Mouse (Mus musculus) MEL (cell line): ENCODE results near the gene Clip4.

Source experiments
- CTCF ChIP-seq, 3 experiments: IDR thresholded peaks in 2 of 3; conservative IDR thresholded peaks in 1 of 3; 2 replicates each; pipeline ENCODE4 v1.5.1; 2011 to 2012; ENCODE audit warnings: low read length in 3 of 3, low read depth in 2 of 3, mild to moderate bottlenecking in 2 of 3, improper control_type of control experiment in 1 of 3, inconsistent platforms in 1 of 3, mixed read lengths in 1 of 3, moderate library complexity in 1 of 3; ENCODE audit not compliant: control insufficient read depth in 1 of 3, insufficient read depth in 1 of 3, poor library complexity in 1 of 3, severe bottlenecking in 1 of 3
- ELF1 ChIP-seq: IDR thresholded peaks from 2 replicates; pipeline ENCODE4 v1.6.1; 2014; ENCODE audit warnings: low read depth, mild to moderate bottlenecking, inconsistent platforms, low read length, improper control_type of control experiment, moderate library complexity
- EP300 ChIP-seq, 2 experiments: IDR thresholded peaks; 2 replicates each; pipeline ENCODE4 v1.6.1; 2011; ENCODE audit warnings: improper control_type of control experiment in 2 of 2, low read length in 2 of 2, low read depth in 1 of 2, mild to moderate bottlenecking in 1 of 2
- GATA1 ChIP-seq: IDR thresholded peaks from 2 replicates; pipeline ENCODE4 v1.6.1; 2011; ENCODE audit warnings: low read depth, low read length, improper control_type of control experiment
- MAZ ChIP-seq: IDR thresholded peaks from 2 replicates; pipeline ENCODE4 v1.6.1; 2012; ENCODE audit warnings: low read depth, mild to moderate bottlenecking, inconsistent platforms, low read length, improper control_type of control experiment
- MEF2A ChIP-seq: IDR thresholded peaks from 2 replicates; pipeline ENCODE4 v1.6.1; 2014; ENCODE audit warnings: low read depth, mild to moderate bottlenecking, inconsistent platforms, low read length, improper control_type of control experiment; ENCODE audit not compliant: poor library complexity, insufficient replicate concordance, severe bottlenecking; ENCODE audit errors: extremely low read depth
- POLR2A ChIP-seq, 2 experiments: IDR thresholded peaks; 2 replicates each; pipeline ENCODE4 v1.6.1; 2011 to 2012; ENCODE audit warnings: low read length in 2 of 2, mild to moderate bottlenecking in 2 of 2, control low read depth in 1 of 2, improper control_type of control experiment in 1 of 2, low read depth in 1 of 2, moderate library complexity in 1 of 2; ENCODE audit not compliant: control insufficient read depth in 1 of 2, insufficient read depth in 1 of 2, poor library complexity in 1 of 2
- POLR2AphosphoS2 ChIP-seq: IDR thresholded peaks from 2 replicates; pipeline ENCODE4 v1.6.1; 2011; ENCODE audit warnings: low read length, improper control_type of control experiment
- TAL1 ChIP-seq: IDR thresholded peaks from 2 replicates; pipeline ENCODE4 v1.6.1; 2012; ENCODE audit warnings: mild to moderate bottlenecking, inconsistent platforms, low read length, moderate library complexity, mixed read lengths

GRCm38 (mm10) chr17:71791109-71791508 is 22.8 kb downstream of the Clip4 start:
- TF ChIP-seq ELF1 (no peak), EP300 (IDR thresholded peaks at IDR 0.05; ENCODE audit: low read depth in 1 of 2, low read length in 2 of 2) (no peak), CTCF (IDR thresholded peaks at IDR 0.05 in 2 of 3, conservative IDR thresholded peaks at IDR 0.05 in 1 of 3; ENCODE audit: control insufficient read depth in 1 of 3, insufficient read depth in 1 of 3, low read depth in 2 of 3, low read length in 3 of 3, poor library complexity in 1 of 3, severe bottlenecking in 1 of 3) (no peak), POLR2A (IDR thresholded peaks at IDR 0.05; ENCODE audit: control insufficient read depth in 1 of 2, insufficient read depth in 1 of 2, low read depth in 1 of 2, low read length in 2 of 2, poor library complexity in 1 of 2) (no peak), MAZ (no peak), TAL1 (no peak), POLR2AphosphoS2 (no peak), GATA1 (no peak), MEF2A (no peak)
